Mouse (Mus musculus) stomach, embryonic 15.5 days (tissue): ENCODE measurements around the gene Crybg3. TPM values are rescaled to one million over a fixed set of nuclear protein-coding genes. Genes with fewer than 3 reads are reported as not detected.

ENCODE experiments used
- ATAC-seq: fragments of 200-750 bp; cut with Nextera tagmentation; 2 replicates; pipeline ENCODE4 v1.8.0; 2017; ENCODE audit warnings: low read depth, moderate number of reproducible peaks, moderate TSS enrichment; ENCODE audit not compliant: insufficient read depth, low FRiP score
- H3K27ac ChIP-seq: fragments of 300-500 bp; sonication (generic); 2 replicates; pipeline ENCODE4 v1.5.1; 2015; ENCODE audit warnings: mild to moderate bottlenecking, inconsistent platforms
- H3K27me3 ChIP-seq: fragments of 300-500 bp; sonication (generic); replicated peaks from 2 replicates; pipeline ENCODE4 v1.6.1; 2015; ENCODE audit warnings: inconsistent platforms
- H3K36me3 ChIP-seq: fragments of 300-500 bp; sonication (generic); 2 replicates; pipeline ENCODE4 v1.6.1; 2015; ENCODE audit warnings: inconsistent platforms
- H3K4me1 ChIP-seq: fragments of 300-500 bp; sonication (generic); 2 replicates; pipeline ENCODE4 v1.6.1; 2015; ENCODE audit warnings: inconsistent platforms
- H3K4me2 ChIP-seq: fragments of 300-500 bp; sonication (generic); 2 replicates; pipeline ENCODE4 v1.6.1; 2015; ENCODE audit warnings: mild to moderate bottlenecking, inconsistent platforms
- H3K4me3 ChIP-seq: fragments of 300-500 bp; sonication (generic); replicated peaks from 2 replicates; pipeline ENCODE4 v1.5.1; 2015; ENCODE audit warnings: inconsistent platforms
- H3K9ac ChIP-seq: fragments of 300-500 bp; sonication (generic); 2 replicates; pipeline ENCODE4 v1.6.1; 2015; ENCODE audit warnings: inconsistent platforms
- H3K9me3 ChIP-seq: fragments of 300-500 bp; sonication (generic); 2 replicates; pipeline ENCODE4 v1.6.1; 2016; ENCODE audit warnings: inconsistent platforms
- WGBS: fragments of 180-500 bp; shearing (Covaris S2); methylation state at CpG from one replicate; pipeline ENCODE4 v1.1.7; 2015; 5-methylcytosine and 5-hydroxymethylcytosine counted together
- polyA plus RNA-seq: library from polyadenylated mRNA; unstranded; fragments of >200 nt; fragmentation: Nextera tagmentation; extraction: Ambion mirVana; gene quantifications from 2 replicates; pipeline ENCODE4 v1.2.1, GENCODE M21; 2015

Gene Crybg3
- polyA plus RNA-seq, 1 experiment from 2014 or later, result 8.2 TPM

- Histone ChIP-seq H3K4me1 (no peaks in the 10 kb centered on the region), H3K27ac (no peak overlapping the region), H3K9ac (no peak overlapping the region), H3K9me3 (no peaks in the 10 kb centered on the region), H3K4me3 (no peak overlapping the region), H3K36me3 (no peaks in the 10 kb centered on the region), H3K27me3 (no peaks in the 10 kb centered on the region), H3K4me2 (no peak overlapping the region)
- ATAC-seq, result no peak
- 70% methylated on average over 3 of the region's 3 CpGs for WGBS
These were observed 28.1 kb downstream of the Crybg3 start for GRCm38 (mm10) chr16:59572685-59573084.

DNA sequence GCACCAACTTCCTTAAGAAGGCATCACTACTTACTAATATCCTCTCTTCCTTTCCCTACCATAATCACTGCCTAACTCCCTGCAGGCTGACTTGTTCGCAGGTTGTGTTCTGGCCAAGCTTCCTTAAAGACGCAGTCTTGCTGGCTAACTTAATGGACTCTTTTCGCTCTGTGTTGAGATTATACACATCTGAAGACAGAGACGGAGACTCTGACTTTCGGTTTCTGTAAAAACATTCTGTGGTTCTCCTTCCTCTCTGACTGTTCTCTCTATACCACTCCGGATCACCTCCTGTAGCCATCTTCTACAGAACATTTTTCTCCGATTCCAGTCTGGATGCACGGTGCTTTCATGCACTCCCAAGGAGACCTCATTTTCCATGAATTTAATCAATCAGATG is 30.0 kb downstream of the Crybg3 start:
- 90% methylated on average over 8 of the region's 8 CpGs for WGBS
- no peak overlapping the region for H3K4me3 ChIP-seq
- H3K27ac ChIP-seq, result no peak overlapping the region
- no peak for ATAC-seq
- H3K9me3 ChIP-seq, result no peaks in the 10 kb centered on the region
- no peak overlapping the region for H3K9ac ChIP-seq
- no peaks in the 10 kb centered on the region for H3K27me3 ChIP-seq
- no peak overlapping the region for H3K4me2 ChIP-seq
- peaks cover 4% of the 10 kb centered on the region; the same call in 1 of the 2 replicates for H3K4me1 ChIP-seq
- no peaks in the 10 kb centered on the region for H3K36me3 ChIP-seq

- Histone ChIP-seq H3K27ac (no peak overlapping the region), H3K9me3 (no peaks in the 10 kb centered on the region), H3K4me1 (peaks cover 4% of the 10 kb centered on the region; the same call in 1 of the 2 replicates), H3K9ac (no peak overlapping the region), H3K36me3 (no peaks in the 10 kb centered on the region), H3K4me3 (no peak overlapping the region), H3K4me2 (no peak overlapping the region), H3K27me3 (no peaks in the 10 kb centered on the region)
- 69% methylated on average over 8 of the region's 8 CpGs for WGBS
- ATAC-seq, result no peak
These were observed 30.9 kb downstream of the Crybg3 start for GRCm38 (mm10) chr16:59569837-59570236.

GRCm38 (mm10) chr16:59567721-59568381 is 32.9 kb downstream of the Crybg3 start:
- Histone ChIP-seq H3K36me3 (no peaks in the 10 kb centered on the region), H3K9me3 (no peaks in the 10 kb centered on the region), H3K4me1 (peaks cover 4% of the 10 kb centered on the region; the same call in 1 of the 2 replicates), H3K9ac (no peak overlapping the region), H3K4me2 (no peak overlapping the region), H3K27me3 (no peaks in the 10 kb centered on the region), H3K4me3 (no peak overlapping the region), H3K27ac (peak overlapping the region; percentile 23)
- no peak for ATAC-seq
- 45% methylated on average over 10 of the region's 10 CpGs for WGBS

DNA sequence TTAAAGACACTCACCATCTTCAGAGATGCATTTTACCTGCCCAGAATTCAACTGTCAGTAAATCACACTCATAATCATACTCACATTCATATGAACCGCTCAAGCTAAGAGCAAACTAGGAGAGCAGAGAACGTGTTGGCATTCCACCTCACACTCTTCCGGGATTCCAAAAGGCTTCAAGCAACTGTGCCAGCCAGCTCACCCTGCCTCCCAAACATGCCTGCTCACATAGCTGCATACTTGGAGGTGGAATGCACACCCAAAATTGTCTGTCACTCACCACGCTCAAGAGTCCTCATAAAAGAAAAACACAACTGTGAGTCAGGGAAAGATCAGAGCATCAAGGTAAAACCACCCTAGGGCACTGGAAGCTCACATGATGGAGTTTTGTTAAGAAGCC is 34.3 kb downstream of the Crybg3 start:
- H3K4me1 ChIP-seq, result peaks cover 4% of the 10 kb centered on the region; the same call in 1 of the 2 replicates
- WGBS, result 70% methylated on average over 4 of the region's 4 CpGs
- H3K36me3 ChIP-seq, result no peaks in the 10 kb centered on the region
- H3K27ac ChIP-seq, result no peak overlapping the region
- no peaks in the 10 kb centered on the region for H3K9me3 ChIP-seq
- ATAC-seq, result no peak
- no peak overlapping the region for H3K4me3 ChIP-seq
- H3K4me2 ChIP-seq, result no peak overlapping the region
- H3K9ac ChIP-seq, result no peak overlapping the region
- no peaks in the 10 kb centered on the region for H3K27me3 ChIP-seq

- WGBS, result 96% methylated on average over 2 of the region's 2 CpGs
- H3K4me3 ChIP-seq, result no peak overlapping the region
- H3K27me3 ChIP-seq, result no peaks in the 10 kb centered on the region
- no peak overlapping the region for H3K27ac ChIP-seq
- no peak overlapping the region for H3K4me2 ChIP-seq
- no peaks in the 10 kb centered on the region for H3K36me3 ChIP-seq
- H3K9ac ChIP-seq, result no peak overlapping the region
- H3K4me1 ChIP-seq, result peaks cover 4% of the 10 kb centered on the region; the same call in 1 of the 2 replicates
- no peak for ATAC-seq
- no peaks in the 10 kb centered on the region for H3K9me3 ChIP-seq
These were observed 35.1 kb downstream of the Crybg3 start for GRCm38 (mm10) chr16:59565631-59566030.

GRCm38 (mm10) chr16:59564025-59564424 is 36.8 kb downstream of the Crybg3 start:
- H3K27ac ChIP-seq, result no peak overlapping the region
- no peak overlapping the region for H3K4me2 ChIP-seq
- no peaks in the 10 kb centered on the region for H3K36me3 ChIP-seq
- 84% methylated on average over 5 of the region's 5 CpGs for WGBS
- H3K27me3 ChIP-seq, result no peaks in the 10 kb centered on the region
- no peak for ATAC-seq
- H3K4me3 ChIP-seq, result no peak overlapping the region
- H3K4me1 ChIP-seq, result peaks cover 4% of the 10 kb centered on the region; the same call in 1 of the 2 replicates
- H3K9ac ChIP-seq, result no peak overlapping the region
- H3K9me3 ChIP-seq, result no peaks in the 10 kb centered on the region

- Histone ChIP-seq H3K9me3 (no peaks in the 10 kb centered on the region), H3K27me3 (no peaks in the 10 kb centered on the region), H3K36me3 (peaks cover 10% of the 10 kb centered on the region; the same call in 1 of the 2 replicates), H3K4me1 (no peaks in the 10 kb centered on the region), H3K27ac (peak overlapping the region; percentile 65; the same call in 1 of the 2 replicates), H3K4me3 (no peak overlapping the region), H3K9ac (no peak overlapping the region), H3K4me2 (no peak overlapping the region)
- ATAC-seq, result peak; percentile 53; the same call in 1 of the 2 replicates
- 41% methylated on average over 22 of the region's 22 CpGs for WGBS
These were observed 41.2 kb downstream of the Crybg3 start for GRCm38 (mm10) chr16:59559300-59560200.

DNA sequence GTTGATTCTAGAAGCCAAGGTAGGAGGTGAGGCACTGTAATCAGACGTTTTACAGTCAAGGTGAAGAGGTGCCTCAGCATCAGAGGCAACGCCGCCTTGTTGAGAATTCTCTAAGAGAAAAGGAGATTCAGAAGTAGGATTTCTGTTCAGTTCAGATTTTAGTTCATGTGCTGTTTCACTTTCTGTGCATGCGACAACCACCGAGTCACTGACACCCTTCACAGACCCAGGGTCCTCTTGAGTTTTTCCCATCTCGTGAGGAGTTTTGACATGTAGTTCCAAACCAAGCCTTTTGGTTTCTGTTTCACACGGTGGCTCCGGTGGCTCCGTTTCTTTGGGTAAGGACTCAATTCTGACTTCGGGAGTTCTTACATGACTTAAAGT is 41.9 kb downstream of the Crybg3 start:
- H3K27ac ChIP-seq, result no peak overlapping the region
- H3K36me3 ChIP-seq, result peaks cover 10% of the 10 kb centered on the region; the same call in 1 of the 2 replicates
- ATAC-seq, result no peak
- H3K9me3 ChIP-seq, result no peaks in the 10 kb centered on the region
- no peaks in the 10 kb centered on the region for H3K4me1 ChIP-seq
- H3K27me3 ChIP-seq, result no peaks in the 10 kb centered on the region
- no peak overlapping the region for H3K4me3 ChIP-seq
- no peak overlapping the region for H3K4me2 ChIP-seq
- WGBS, result 78% methylated on average over 10 of the region's 10 CpGs
- H3K9ac ChIP-seq, result no peak overlapping the region

DNA sequence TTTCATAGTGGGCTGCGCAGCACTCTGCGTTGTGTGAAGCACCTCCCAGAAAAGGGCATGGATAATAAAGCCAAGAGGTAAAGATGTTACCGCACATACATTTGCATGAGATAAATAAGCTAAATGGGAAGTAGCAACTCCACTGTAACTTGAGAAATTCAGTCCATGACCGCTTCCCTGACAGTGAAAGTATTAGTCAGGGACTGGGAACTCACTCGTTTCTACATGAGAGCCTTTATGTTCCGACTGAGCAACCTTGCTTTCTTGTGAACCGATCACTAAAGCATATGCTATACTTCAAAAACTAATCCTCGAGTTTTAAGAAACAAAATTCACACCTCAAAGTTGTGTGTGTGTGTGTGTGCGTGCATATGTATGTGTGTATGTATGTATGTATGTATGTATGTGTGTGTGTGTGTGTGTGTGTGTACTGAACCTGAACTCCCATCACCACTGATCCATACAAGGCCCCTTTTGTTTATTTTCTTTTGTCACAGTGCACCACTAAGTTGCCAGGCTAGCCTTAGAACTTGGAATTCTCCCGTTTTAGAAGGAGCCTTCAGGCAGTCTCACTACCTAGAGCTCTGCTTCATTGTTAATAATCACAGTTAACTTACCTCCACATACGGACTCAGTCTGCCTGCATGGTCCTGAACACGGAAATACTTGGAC is 47.2 kb downstream of the Crybg3 start:
- ATAC-seq, result no peak
- 79% methylated on average over 12 of the region's 12 CpGs for WGBS
- Histone ChIP-seq H3K27me3 (no peaks in the 10 kb centered on the region), H3K4me2 (no peak overlapping the region), H3K4me1 (peaks cover 2% of the 10 kb centered on the region; the same call in 1 of the 2 replicates), H3K4me3 (no peak overlapping the region), H3K9ac (no peak overlapping the region), H3K9me3 (no peaks in the 10 kb centered on the region), H3K27ac (no peak overlapping the region), H3K36me3 (peaks cover 10% of the 10 kb centered on the region; the same call in 1 of the 2 replicates)

DNA sequence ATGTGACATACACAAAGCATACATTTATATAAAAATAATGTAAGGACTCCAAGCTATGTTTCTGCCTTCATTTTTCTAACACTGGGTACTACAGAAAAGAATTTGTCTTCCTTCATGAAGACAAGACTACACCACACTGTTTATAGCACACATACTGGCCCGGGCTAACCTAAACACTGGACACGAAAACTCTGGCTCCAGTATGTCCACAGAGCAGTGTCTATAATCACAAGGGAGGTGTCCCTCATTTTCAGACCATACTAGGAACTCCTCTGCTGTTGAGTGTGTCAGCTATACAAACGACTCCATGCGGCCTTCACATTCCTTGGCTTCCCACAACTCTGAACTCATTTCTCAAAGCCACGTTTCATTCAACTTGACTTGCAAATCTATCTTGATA is 49.3 kb downstream of the Crybg3 start:
- ATAC-seq, result no peak; the same call in 1 of the 2 replicates
- WGBS, result 39% methylated on average over 5 of the region's 5 CpGs

More for the DNA sequence above, 49.3 kb downstream of the Crybg3 start:
- Histone ChIP-seq H3K4me2 (no peak overlapping the region), H3K4me3 (no peak overlapping the region), H3K9me3 (no peaks in the 10 kb centered on the region), H3K9ac (no peak overlapping the region), H3K27ac (no peak overlapping the region), H3K36me3 (peaks cover 9% of the 10 kb centered on the region; the same call in 1 of the 2 replicates), H3K4me1 (peaks cover 12% of the 10 kb centered on the region), H3K27me3 (no peaks in the 10 kb centered on the region)
